Comparison of ENCODE assay signal across 8 mouse cellular contexts in genomic region chr12:84175659-84176061, GRCm38 (mm10). TPM values are rescaled to one million over a fixed set of nuclear protein-coding genes. Genes with fewer than 3 reads are reported as not detected.
DNase-seq lines count a peak whose midpoint lies in the region; ATAC-seq and TF ChIP-seq lines count a peak whose summit lies in the region.

No protein-coding gene starts in this region.

- no peaks in the 10 kb centered on the region for H3K9me3 ChIP-seq in heart, embryonic 11.5 days (replicated peaks; ENCODE audit: control insufficient read depth, low read length)
- no peaks in the 10 kb centered on the region for H3K9me3 ChIP-seq in kidney, embryonic 16.5 days (ENCODE audit: low read length)
- H3K9me3 ChIP-seq in liver, embryonic 12.5 days (replicated peaks) = no peaks in the 10 kb centered on the region
- H3K9me3 ChIP-seq in stomach, embryonic 14.5 days (ENCODE audit: control insufficient read depth, low read depth, low read length) = no peaks in the 10 kb centered on the region

- TF ChIP-seq POLR2A in bone marrow, adult 2 months (IDR thresholded peaks at IDR 0.05; ENCODE audit: borderline replicate concordance, control insufficient read depth, low read depth, low read length) = peak; percentile 52; the same call in 1 of the 2 replicates
- TF ChIP-seq POLR2A in embryonic fibroblast, embryonic 13.5 days (IDR thresholded peaks at IDR 0.05; ENCODE audit: low read depth, low read length) = peak; percentile 63

- no peak for TF ChIP-seq CTCF in bone marrow, adult 2 months (IDR thresholded peaks at IDR 0.05; ENCODE audit: control insufficient read depth, insufficient read depth, low read length)
- no peak for TF ChIP-seq CTCF in embryonic fibroblast, embryonic 13.5 days (IDR thresholded peaks at IDR 0.05; ENCODE audit: borderline replicate concordance, insufficient read depth, low read length)

- peak overlapping the region; percentile 67 for H3K4me3 ChIP-seq in bone marrow, adult 2 months (replicated peaks; ENCODE audit: control insufficient read depth, low read depth, low read length)
- H3K4me3 ChIP-seq in embryonic fibroblast, embryonic 13.5 days (ENCODE audit: insufficient read depth, low read length) = peak overlapping the region; percentile 32
- H3K4me3 ChIP-seq in heart, embryonic 11.5 days (ENCODE audit: low read depth, low read length) = peak overlapping the region; percentile 35
- H3K4me3 ChIP-seq in kidney, embryonic 16.5 days (ENCODE audit: low read length) = peak overlapping the region; percentile 51
- peak overlapping the region; percentile 53 for H3K4me3 ChIP-seq in liver, embryonic 12.5 days
- peak overlapping the region; percentile 36 for H3K4me3 ChIP-seq in stomach, embryonic 14.5 days (ENCODE audit: low read depth, low read length)

- H3K4me1 ChIP-seq in bone marrow, adult 2 months (ENCODE audit: control insufficient read depth, insufficient read depth, low read length) = peaks cover 31% of the 10 kb centered on the region
- H3K4me1 ChIP-seq in embryonic fibroblast, embryonic 13.5 days (ENCODE audit: control insufficient read depth, insufficient read depth, low read length) = peaks cover 38% of the 10 kb centered on the region
- peaks cover 65% of the 10 kb centered on the region for H3K4me1 ChIP-seq in heart, embryonic 11.5 days (ENCODE audit: control insufficient read depth, insufficient read depth, low read length)
- peaks cover 68% of the 10 kb centered on the region for H3K4me1 ChIP-seq in kidney, embryonic 16.5 days (ENCODE audit: insufficient read depth, low read length)
- H3K4me1 ChIP-seq in liver, embryonic 12.5 days = peaks cover 89% of the 10 kb centered on the region
- H3K4me1 ChIP-seq in stomach, embryonic 14.5 days (ENCODE audit: control insufficient read depth, insufficient read depth, low read length) = peaks cover 65% of the 10 kb centered on the region

- peak; percentile 83 for DNase-seq in B cell, adult 2 months
- peak; percentile 88 for DNase-seq in naive thymus-derived CD4-positive, alpha-beta T cell, adult 2 months (ENCODE audit: low read depth)

- H3K4me2 ChIP-seq in heart, embryonic 11.5 days = peak overlapping the region; percentile 72
- H3K4me2 ChIP-seq in kidney, embryonic 16.5 days (replicated peaks; ENCODE audit: low read depth, low read length) = peak overlapping the region; percentile 76
- peak overlapping the region; percentile 82 for H3K4me2 ChIP-seq in liver, embryonic 12.5 days
- peak overlapping the region; percentile 60 for H3K4me2 ChIP-seq in stomach, embryonic 14.5 days (replicated peaks; ENCODE audit: low read depth, low read length)

- peak; percentile 83 for ATAC-seq in heart, embryonic 11.5 days (replicated peaks; ENCODE audit: insufficient number of reproducible peaks, low FRiP score, low TSS enrichment)
- peak; percentile 78 for ATAC-seq in kidney, embryonic 16.5 days (ENCODE audit: low FRiP score, low TSS enrichment)
- ATAC-seq in liver, embryonic 12.5 days = peak; percentile 91
- peak; percentile 81 for ATAC-seq in stomach, embryonic 14.5 days (ENCODE audit: insufficient number of reproducible peaks, insufficient read depth, low FRiP score, low read depth)

- peaks cover 9% of the 10 kb centered on the region; the same call in 1 of the 2 replicates for H3K36me3 ChIP-seq in heart, embryonic 11.5 days (ENCODE audit: control insufficient read depth, insufficient read depth, low read length)
- H3K36me3 ChIP-seq in kidney, embryonic 16.5 days (ENCODE audit: insufficient read depth, low read length) = peaks cover 25% of the 10 kb centered on the region
- peaks cover 38% of the 10 kb centered on the region for H3K36me3 ChIP-seq in liver, embryonic 12.5 days
- H3K36me3 ChIP-seq in stomach, embryonic 14.5 days (ENCODE audit: control insufficient read depth, insufficient read depth, low read length) = peaks cover 22% of the 10 kb centered on the region

- H3K9ac ChIP-seq in heart, embryonic 11.5 days (ENCODE audit: low read depth, low read length) = peak overlapping the region; percentile 76
- H3K9ac ChIP-seq in kidney, embryonic 16.5 days (replicated peaks; ENCODE audit: low read length) = peak overlapping the region; percentile 78
- H3K9ac ChIP-seq in liver, embryonic 12.5 days = peak overlapping the region; percentile 73
- H3K9ac ChIP-seq in stomach, embryonic 14.5 days (replicated peaks; ENCODE audit: low read depth, low read length) = peak overlapping the region; percentile 46; the same call in 1 of the 2 replicates

- WGBS in bone marrow, adult 2 months = 0% methylated on average over 20 of the region's 20 CpGs
- WGBS in heart, embryonic 11.5 days (ENCODE audit: insufficient replicate concordance) = under 1% methylated on average over 20 of the region's 20 CpGs
- WGBS in kidney, embryonic 16.5 days = 1% methylated on average over 20 of the region's 20 CpGs
- 0% methylated on average over 20 of the region's 20 CpGs for WGBS in liver, embryonic 12.5 days (ENCODE audit: insufficient replicate concordance)
- WGBS in stomach, embryonic 14.5 days = 2% methylated on average over 20 of the region's 20 CpGs

- peak overlapping the region; percentile 88 for H3K27ac ChIP-seq in bone marrow, adult 2 months (ENCODE audit: control insufficient read depth, insufficient read depth, low read depth, low read length, poor library complexity)
- H3K27ac ChIP-seq in embryonic fibroblast, embryonic 13.5 days (ENCODE audit: insufficient read depth, low read length) = peak overlapping the region; percentile 93
- H3K27ac ChIP-seq in heart, embryonic 11.5 days (ENCODE audit: low read depth, low read length) = peak overlapping the region; percentile 92
- H3K27ac ChIP-seq in kidney, embryonic 16.5 days (ENCODE audit: low read length) = peak overlapping the region; percentile 92
- H3K27ac ChIP-seq in liver, embryonic 12.5 days = peak overlapping the region; percentile 94
- H3K27ac ChIP-seq in stomach, embryonic 14.5 days (ENCODE audit: low read length) = peak overlapping the region; percentile 99

- H3K27me3 ChIP-seq in heart, embryonic 11.5 days (ENCODE audit: control insufficient read depth, insufficient read depth, low read length) = no peaks in the 10 kb centered on the region
- no peaks in the 10 kb centered on the region for H3K27me3 ChIP-seq in kidney, embryonic 16.5 days (ENCODE audit: insufficient read depth, low read length)
- H3K27me3 ChIP-seq in liver, embryonic 12.5 days (replicated peaks) = no peaks in the 10 kb centered on the region
- H3K27me3 ChIP-seq in stomach, embryonic 14.5 days (ENCODE audit: control insufficient read depth, insufficient read depth, low read length) = no peaks in the 10 kb centered on the region

RNA-seq across cellular contexts. Expression of gene Pnma1, which starts 27.4 kb away (rescaled TPM):
- 1.8 and 2.8 TPM in 2 replicates for polyA plus RNA-seq in bone marrow, adult 2 months (2011; ENCODE audit: insufficient read depth, insufficient read length, low replicate concordance, missing spikeins)
- 0.30 and 0.35 TPM in 2 replicates for polyA plus RNA-seq in embryonic fibroblast, embryonic 13.5 days (2011; ENCODE audit: insufficient read length, low read depth, missing spikeins)
- 0.50 and 0.62 TPM in 2 replicates for polyA plus RNA-seq in heart, embryonic 11.5 days (2014; fragmentation: Nextera tagmentation; extraction: Ambion mirVana)
- 1.1 and 1.2 TPM in 2 replicates for polyA plus RNA-seq in kidney, embryonic 16.5 days (2015; fragmentation: Nextera tagmentation; extraction: Ambion mirVana)
- 0.08 and 0.20 TPM in 2 replicates for polyA plus RNA-seq in liver, embryonic 12.5 days (2016; fragmentation: Nextera tagmentation; extraction: Ambion mirVana)
- polyA plus RNA-seq in stomach, embryonic 14.5 days (2014; fragmentation: Nextera tagmentation; extraction: Ambion mirVana) = 0.45 and 0.90 TPM in 2 replicates

RNA-seq across cellular contexts. Expression of gene Elmsan1, which starts 43.0 kb away (rescaled TPM):
- polyA plus RNA-seq in bone marrow, adult 2 months (2011; ENCODE audit: insufficient read depth, insufficient read length, low replicate concordance, missing spikeins) = 12.5 and 20.0 TPM in 2 replicates
- 20.6 and 21.3 TPM in 2 replicates for polyA plus RNA-seq in embryonic fibroblast, embryonic 13.5 days (2011; ENCODE audit: insufficient read length, low read depth, missing spikeins)
- 5.9 and 7.1 TPM in 2 replicates for polyA plus RNA-seq in heart, embryonic 11.5 days (2014; fragmentation: Nextera tagmentation; extraction: Ambion mirVana)
- 8.6 and 9.3 TPM in 2 replicates for polyA plus RNA-seq in kidney, embryonic 16.5 days (2015; fragmentation: Nextera tagmentation; extraction: Ambion mirVana)
- polyA plus RNA-seq in liver, embryonic 12.5 days (2016; fragmentation: Nextera tagmentation; extraction: Ambion mirVana) = 6.9 and 8.0 TPM in 2 replicates
- polyA plus RNA-seq in stomach, embryonic 14.5 days (2014; fragmentation: Nextera tagmentation; extraction: Ambion mirVana) = 10.2 and 10.6 TPM in 2 replicates

Comparison
In these comparisons a context has a peak if more than half of its experiments do, and no peak if none do; other contexts are left out.
1. Peak in every context shown above with its lines: DNase-seq, ATAC-seq, H3K4me3 ChIP-seq and H3K27ac ChIP-seq.